Mouse (Mus musculus) cortical plate, adult 2 months (tissue): ENCODE measurements around the gene Sh2b1.

Experiments
- CTCF ChIP-seq: fragments of 200-500 bp; IDR thresholded peaks from 2 replicates; pipeline ENCODE4 v1.5.1; 2011; ENCODE audit warnings: mild to moderate bottlenecking, control low read depth, low read length; ENCODE audit not compliant: insufficient read depth; ENCODE audit errors: extremely low read depth
- POLR2A ChIP-seq: fragments of 200-500 bp; IDR thresholded peaks from 2 replicates; pipeline ENCODE4 v1.6.1; 2011; ENCODE audit warnings: mild to moderate bottlenecking, low read length, control low read depth; ENCODE audit not compliant: insufficient read depth; ENCODE audit errors: extremely low read depth

DNA sequence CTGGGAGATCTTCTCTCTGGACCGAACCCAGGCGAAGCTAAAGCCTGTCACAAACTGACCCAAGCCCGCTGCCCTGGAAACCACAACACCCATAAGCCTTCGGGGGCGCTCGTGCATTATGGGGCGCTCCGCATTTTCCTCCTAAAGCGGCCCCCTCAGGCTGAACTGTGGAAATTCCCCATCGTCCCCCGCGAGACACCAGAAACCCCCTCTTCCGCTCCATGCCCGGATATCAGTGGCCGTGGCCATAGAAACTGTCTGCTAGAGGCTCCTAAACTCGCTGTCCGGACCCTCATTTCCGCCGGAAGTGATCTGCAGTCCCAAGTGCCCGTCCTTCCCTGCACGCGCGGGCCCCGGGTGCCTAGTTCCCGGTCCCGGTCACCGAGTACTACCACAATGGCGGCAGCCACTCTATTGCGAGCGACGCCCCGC is 11.8 kb upstream of the Sh2b1 start, which contains the start of gene Tufm:
- no peak for TF ChIP-seq CTCF
- peak; percentile 42; the same call in 1 of the 2 replicates for TF ChIP-seq POLR2A
